Mouse (Mus musculus): ENCODE measurements around the gene Net1. TPM values are rescaled to one million over a fixed set of nuclear protein-coding genes. Genes with fewer than 3 reads are reported as not detected.
"Not testable (repeated sequence)": the region's sequence is repeated elsewhere in the genome, so short reads cannot be mapped to it uniquely, and the experiment has no call there.

The Net1 gene
- polyA plus RNA-seq, 1 experiment from 2014 or later = 10.5 TPM

- Histone ChIP-seq H3K9ac (ENCODE audit: low read depth, low read length) (no peak overlapping the region), H3K4me3 (ENCODE audit: low read depth, low read length) (no peak overlapping the region), H3K4me2 (ENCODE audit: low read length) (no peak overlapping the region), H3K27me3 (ENCODE audit: control insufficient read depth, insufficient read depth, low read depth, low read length) (no peaks in the 10 kb centered on the region), H3K36me3 (ENCODE audit: control insufficient read depth, insufficient read depth, low read length) (no peaks in the 10 kb centered on the region), H3K4me1 (ENCODE audit: control insufficient read depth, insufficient read depth, low read length) (no peaks in the 10 kb centered on the region), H3K9me3 (replicated peaks; ENCODE audit: control insufficient read depth, low read length, poor library complexity, severe bottlenecking) (no peaks in the 10 kb centered on the region), H3K27ac (ENCODE audit: low read length) (no peak overlapping the region)
- ATAC-seq = no peak
- WGBS = 92% methylated on average over 1 of the region's 1 CpGs
These were observed 61.8 kb downstream of the Net1 start for GRCm38 (mm10) chr13:3856252-3856651.

GRCm38 (mm10) chr13:3854856-3855255 is 63.2 kb downstream of the Net1 start:
- Histone ChIP-seq H3K27ac (ENCODE audit: low read length) (no peak overlapping the region), H3K9me3 (replicated peaks; ENCODE audit: control insufficient read depth, low read length, poor library complexity, severe bottlenecking) (no peaks in the 10 kb centered on the region), H3K4me2 (ENCODE audit: low read length) (no peak overlapping the region), H3K36me3 (ENCODE audit: control insufficient read depth, insufficient read depth, low read length) (no peaks in the 10 kb centered on the region), H3K4me3 (ENCODE audit: low read depth, low read length) (no peak overlapping the region), H3K4me1 (ENCODE audit: control insufficient read depth, insufficient read depth, low read length) (no peaks in the 10 kb centered on the region), H3K27me3 (ENCODE audit: control insufficient read depth, insufficient read depth, low read depth, low read length) (no peaks in the 10 kb centered on the region), H3K9ac (ENCODE audit: low read depth, low read length) (no peak overlapping the region)
- WGBS = 81% methylated on average over 2 of the region's 2 CpGs
- ATAC-seq = no peak

GRCm38 (mm10) chr13:3853648-3854333 is 64.2 kb downstream of the Net1 start, which contains the start of gene Calm5:
TSS of gene Calm5 (plus strand) at chr13:3854173.
- H3K27me3 ChIP-seq (ENCODE audit: control insufficient read depth, insufficient read depth, low read depth, low read length); H3K9ac ChIP-seq (ENCODE audit: low read depth, low read length); ATAC-seq; H3K4me2 ChIP-seq (ENCODE audit: low read length); H3K36me3 ChIP-seq (ENCODE audit: control insufficient read depth, insufficient read depth, low read length); H3K4me3 ChIP-seq (ENCODE audit: low read depth, low read length); H3K27ac ChIP-seq (ENCODE audit: low read length); H3K4me1 ChIP-seq (ENCODE audit: control insufficient read depth, insufficient read depth, low read length); H3K9me3 ChIP-seq (replicated peaks; ENCODE audit: control insufficient read depth, low read length, poor library complexity, severe bottlenecking): not testable (repeated sequence)
- 83% methylated on average over 3 of the region's 3 CpGs for WGBS

- no peak overlapping the region for H3K4me2 ChIP-seq (ENCODE audit: low read length)
- no peak overlapping the region for H3K4me3 ChIP-seq (ENCODE audit: low read depth, low read length)
- no peaks in the 10 kb centered on the region for H3K9me3 ChIP-seq (replicated peaks; ENCODE audit: control insufficient read depth, low read length, poor library complexity, severe bottlenecking)
- WGBS = 89% methylated on average over 1 of the region's 1 CpGs
- ATAC-seq = no peak
- no peak overlapping the region for H3K9ac ChIP-seq (ENCODE audit: low read depth, low read length)
- H3K27ac ChIP-seq (ENCODE audit: low read length) = no peak overlapping the region
- no peaks in the 10 kb centered on the region for H3K4me1 ChIP-seq (ENCODE audit: control insufficient read depth, insufficient read depth, low read length)
- H3K36me3 ChIP-seq (ENCODE audit: control insufficient read depth, insufficient read depth, low read length) = no peaks in the 10 kb centered on the region
- H3K27me3 ChIP-seq (ENCODE audit: control insufficient read depth, insufficient read depth, low read depth, low read length) = no peaks in the 10 kb centered on the region
These were observed 67.7 kb downstream of the Net1 start for GRCm38 (mm10) chr13:3850330-3850729.

GRCm38 (mm10) chr13:3840662-3841061 is 77.4 kb downstream of the Net1 start:
- H3K4me3 ChIP-seq (ENCODE audit: low read depth, low read length) = not testable (repeated sequence)

GRCm38 (mm10) chr13:3837312-3837807 is 80.7 kb downstream of the Net1 start, which contains the start of gene Calm4:
TSS of gene Calm4 (plus strand) at chr13:3837757.
- H3K9ac ChIP-seq (ENCODE audit: low read depth, low read length); H3K9me3 ChIP-seq (replicated peaks; ENCODE audit: control insufficient read depth, low read length, poor library complexity, severe bottlenecking); ATAC-seq; H3K4me2 ChIP-seq (ENCODE audit: low read length); H3K4me1 ChIP-seq (ENCODE audit: control insufficient read depth, insufficient read depth, low read length); H3K27me3 ChIP-seq (ENCODE audit: control insufficient read depth, insufficient read depth, low read depth, low read length); H3K36me3 ChIP-seq (ENCODE audit: control insufficient read depth, insufficient read depth, low read length); H3K4me3 ChIP-seq (ENCODE audit: low read depth, low read length); H3K27ac ChIP-seq (ENCODE audit: low read length): not testable (repeated sequence)

More at GRCm38 (mm10) chr13:3840662-3841061, 77.4 kb downstream of the Net1 start:
- H3K4me1 ChIP-seq (ENCODE audit: control insufficient read depth, insufficient read depth, low read length); ATAC-seq; H3K27ac ChIP-seq (ENCODE audit: low read length); H3K27me3 ChIP-seq (ENCODE audit: control insufficient read depth, insufficient read depth, low read depth, low read length); H3K4me2 ChIP-seq (ENCODE audit: low read length); H3K9ac ChIP-seq (ENCODE audit: low read depth, low read length); H3K36me3 ChIP-seq (ENCODE audit: control insufficient read depth, insufficient read depth, low read length); H3K9me3 ChIP-seq (replicated peaks; ENCODE audit: control insufficient read depth, low read length, poor library complexity, severe bottlenecking): not testable (repeated sequence)

GRCm38 (mm10) chr13:3833644-3834043 is 84.4 kb downstream of the Net1 start:
- H3K9ac ChIP-seq (ENCODE audit: low read depth, low read length); H3K27ac ChIP-seq (ENCODE audit: low read length); H3K27me3 ChIP-seq (ENCODE audit: control insufficient read depth, insufficient read depth, low read depth, low read length); ATAC-seq; H3K4me1 ChIP-seq (ENCODE audit: control insufficient read depth, insufficient read depth, low read length); H3K4me3 ChIP-seq (ENCODE audit: low read depth, low read length); H3K36me3 ChIP-seq (ENCODE audit: control insufficient read depth, insufficient read depth, low read length); H3K9me3 ChIP-seq (replicated peaks; ENCODE audit: control insufficient read depth, low read length, poor library complexity, severe bottlenecking); H3K4me2 ChIP-seq (ENCODE audit: low read length): not testable (repeated sequence)

GRCm38 (mm10) chr13:3832450-3832849 is 85.6 kb downstream of the Net1 start:
- H3K27ac ChIP-seq (ENCODE audit: low read length) = no peak overlapping the region
- H3K4me1 ChIP-seq (ENCODE audit: control insufficient read depth, insufficient read depth, low read length) = no peaks in the 10 kb centered on the region
- H3K9ac ChIP-seq (ENCODE audit: low read depth, low read length) = no peak overlapping the region
- H3K36me3 ChIP-seq (ENCODE audit: control insufficient read depth, insufficient read depth, low read length) = no peaks in the 10 kb centered on the region
- H3K4me3 ChIP-seq (ENCODE audit: low read depth, low read length) = no peak overlapping the region
- H3K9me3 ChIP-seq (replicated peaks; ENCODE audit: control insufficient read depth, low read length, poor library complexity, severe bottlenecking) = no peaks in the 10 kb centered on the region
- WGBS = 71% methylated on average over 2 of the region's 2 CpGs
- no peak for ATAC-seq
- H3K27me3 ChIP-seq (ENCODE audit: control insufficient read depth, insufficient read depth, low read depth, low read length) = no peaks in the 10 kb centered on the region
- no peak overlapping the region for H3K4me2 ChIP-seq (ENCODE audit: low read length)
